Mouse (Mus musculus) midbrain, embryonic 11.5 days (tissue): Measurements from ENCODE around the gene Hsd17b6. TPM values are rescaled to one million over a fixed set of nuclear protein-coding genes. Genes with fewer than 3 reads are reported as not detected.

Experiments used
- ATAC-seq: fragments of 200-750 bp; cut with Nextera tagmentation; 2 replicates; pipeline ENCODE4 v1.8.0; 2017; ENCODE audit warnings: moderate TSS enrichment, moderate library complexity; ENCODE audit not compliant: low FRiP score
- DNase-seq: peaks from one replicate; pipeline ENCODE4 v3.0.0; 2015; ENCODE audit warnings: low spot score; ENCODE audit errors: missing footprints
- H3K27ac ChIP-seq: fragments of 300-500 bp; sonication (generic); 2 replicates; pipeline ENCODE4 v1.5.1; 2014; ENCODE audit warnings: low read depth, low read length
- H3K27me3 ChIP-seq: fragments of 300-500 bp; sonication (generic); 2 replicates; pipeline ENCODE4 v1.6.1; 2014; ENCODE audit warnings: mild to moderate bottlenecking, low read length, moderate library complexity, mixed read lengths; ENCODE audit not compliant: control insufficient read depth, insufficient read depth
- H3K36me3 ChIP-seq: fragments of 300-500 bp; sonication (generic); 2 replicates; pipeline ENCODE4 v1.6.1; 2014; ENCODE audit warnings: mild to moderate bottlenecking, low read length, moderate library complexity, mixed read lengths; ENCODE audit not compliant: control insufficient read depth, insufficient read depth
- H3K4me1 ChIP-seq: fragments of 300-500 bp; sonication (generic); 2 replicates; pipeline ENCODE4 v1.6.1; 2014; ENCODE audit warnings: low read length; ENCODE audit not compliant: control insufficient read depth, insufficient read depth
- H3K4me2 ChIP-seq: fragments of 300-500 bp; sonication (generic); 2 replicates; pipeline ENCODE4 v1.6.1; 2014; ENCODE audit warnings: mild to moderate bottlenecking, moderate library complexity
- H3K4me3 ChIP-seq: fragments of 300-500 bp; sonication (generic); 2 replicates; pipeline ENCODE4 v1.5.1; 2014; ENCODE audit warnings: low read depth, low read length
- H3K9ac ChIP-seq: fragments of 300-500 bp; sonication (generic); 2 replicates; pipeline ENCODE4 v1.6.1; 2014; ENCODE audit warnings: low read length
- H3K9me3 ChIP-seq: fragments of 300-500 bp; sonication (generic); 2 replicates; pipeline ENCODE4 v1.6.1; 2016; ENCODE audit warnings: low read length; ENCODE audit not compliant: control insufficient read depth
- WGBS: fragments of 180-500 bp; shearing (Covaris S2); extraction: QIAGEN DNeasy Blood & Tissue Kit; methylation state at CpG from one replicate; pipeline ENCODE4 v1.1.7; 2014; 5-methylcytosine and 5-hydroxymethylcytosine counted together
- polyA plus RNA-seq: library from polyadenylated mRNA; unstranded; fragments of >200 nt; fragmentation: Nextera tagmentation; extraction: Ambion mirVana; gene quantifications from 2 replicates; pipeline ENCODE4 v1.2.1, GENCODE M21; 2014

Gene Hsd17b6
- polyA plus RNA-seq, 1 experiment from 2014 or later: not detected

DNA sequence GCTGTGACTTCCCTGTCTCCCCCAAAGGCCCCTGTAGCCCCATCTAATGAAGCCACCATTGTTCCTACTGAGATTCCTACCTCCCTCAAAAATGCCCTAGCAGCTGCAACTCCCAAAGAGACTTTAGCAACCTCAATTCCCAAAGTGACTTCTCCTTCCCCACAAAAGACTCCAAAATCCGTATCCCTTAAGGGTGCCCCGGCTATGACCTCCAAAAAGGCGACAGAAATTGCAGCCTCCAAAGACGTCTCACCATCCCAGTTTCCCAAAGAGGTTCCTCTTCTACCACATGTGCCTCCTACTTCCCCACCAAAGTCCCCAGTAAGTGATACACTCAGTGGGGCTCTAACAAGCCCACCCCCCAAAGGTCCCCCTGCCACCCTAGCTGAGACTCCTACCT is 34.2 kb upstream of the Hsd17b6 start:
- H3K4me2 ChIP-seq: no peak overlapping the region
- WGBS: 87% methylated on average over 4 of the region's 4 CpGs
- no peak overlapping the region for H3K4me3 ChIP-seq
- peaks cover 24% of the 10 kb centered on the region for H3K36me3 ChIP-seq
- H3K9ac ChIP-seq: no peak overlapping the region
- no peak overlapping the region for H3K27ac ChIP-seq
- no peaks in the 10 kb centered on the region for H3K9me3 ChIP-seq
- DNase-seq: peak; percentile 57
- peaks cover 14% of the 10 kb centered on the region for H3K4me1 ChIP-seq
- H3K27me3 ChIP-seq: no peaks in the 10 kb centered on the region
- no peak for ATAC-seq

DNA sequence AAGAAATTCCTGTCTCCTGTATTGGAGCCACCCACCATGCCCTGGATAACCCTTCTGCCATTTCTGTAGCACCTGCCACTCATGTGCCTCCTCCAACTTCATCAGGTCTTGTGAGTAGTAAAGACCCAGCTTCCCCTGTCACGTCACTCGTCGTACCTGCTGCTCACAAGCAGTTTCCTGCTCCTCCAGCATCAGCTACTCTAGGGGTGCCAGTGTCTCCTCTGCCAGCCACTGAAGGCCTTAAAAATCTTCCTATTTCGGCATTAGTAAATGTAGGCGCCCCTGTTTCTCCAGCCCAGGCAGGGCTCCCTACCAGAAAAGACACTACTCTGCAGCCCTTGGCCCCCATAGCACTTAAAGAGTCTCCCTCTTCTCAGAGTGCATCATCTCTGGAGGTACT is 32.9 kb upstream of the Hsd17b6 start:
- no peak overlapping the region for H3K27ac ChIP-seq
- DNase-seq (peak; percentile 82), ATAC-seq (no peak)
- H3K27me3 ChIP-seq: no peaks in the 10 kb centered on the region
- no peak overlapping the region for H3K4me3 ChIP-seq
- no peaks in the 10 kb centered on the region for H3K9me3 ChIP-seq
- WGBS: 93% methylated on average over 5 of the region's 5 CpGs
- H3K4me1 ChIP-seq: peaks cover 14% of the 10 kb centered on the region
- no peak overlapping the region for H3K9ac ChIP-seq
- peaks cover 17% of the 10 kb centered on the region for H3K36me3 ChIP-seq
- H3K4me2 ChIP-seq: no peak overlapping the region

DNA sequence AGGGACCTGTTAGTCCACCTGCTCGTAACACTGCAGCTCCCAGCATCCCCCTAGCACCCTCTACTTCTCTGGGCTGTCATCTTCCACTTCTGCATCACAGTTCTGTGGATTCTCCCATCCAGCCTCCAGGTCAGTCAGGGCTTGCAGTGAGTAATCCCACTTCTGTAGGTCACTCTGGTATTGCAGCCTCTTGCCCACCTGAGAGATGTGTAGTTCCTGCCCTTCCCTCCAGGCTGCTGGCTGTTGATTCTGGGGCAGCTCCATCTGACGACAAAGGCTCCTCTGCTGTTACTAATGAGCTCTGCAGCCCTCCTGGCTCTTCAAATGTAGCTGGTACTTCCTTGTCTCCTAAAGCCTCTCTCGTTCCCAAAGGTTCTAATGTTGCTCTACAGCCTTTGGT is 32.4 kb upstream of the Hsd17b6 start:
- ATAC-seq: no peak
- 78% methylated on average over 3 of the region's 3 CpGs for WGBS

DNA sequence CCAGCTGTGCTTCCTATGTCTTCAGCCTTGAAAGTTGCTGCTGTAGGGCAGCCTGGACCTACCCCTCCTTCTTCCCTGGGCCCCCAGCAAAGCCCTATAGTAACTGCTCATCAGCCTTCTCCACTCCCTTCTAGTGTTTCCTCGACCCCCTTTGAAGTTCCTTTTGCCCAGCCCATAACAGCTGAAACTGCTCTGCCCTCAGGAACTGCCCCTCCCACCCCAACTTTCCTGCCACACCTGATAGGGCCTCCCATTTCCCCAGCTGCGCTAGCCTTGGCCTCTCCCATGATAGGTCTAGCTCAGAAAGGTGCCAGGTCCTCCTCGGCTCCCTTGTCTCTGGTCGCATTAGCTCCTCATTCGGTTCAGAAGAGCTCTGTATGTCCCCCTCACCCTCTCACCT is 31.8 kb upstream of the Hsd17b6 start:
- H3K27me3 ChIP-seq: no peaks in the 10 kb centered on the region
- DNase-seq (peak; percentile 73), ATAC-seq (no peak)
- H3K9me3 ChIP-seq: no peaks in the 10 kb centered on the region
- peaks cover 13% of the 10 kb centered on the region for H3K36me3 ChIP-seq
- no peak overlapping the region for H3K4me2 ChIP-seq
- WGBS: 83% methylated on average over 5 of the region's 5 CpGs
- H3K27ac ChIP-seq: no peak overlapping the region
- H3K4me1 ChIP-seq: peaks cover 20% of the 10 kb centered on the region
- H3K9ac ChIP-seq: no peak overlapping the region
- no peak overlapping the region for H3K4me3 ChIP-seq

More for the DNA sequence above, 32.4 kb upstream of the Hsd17b6 start:
- H3K4me2 ChIP-seq: no peak overlapping the region
- no peaks in the 10 kb centered on the region for H3K27me3 ChIP-seq
- H3K9ac ChIP-seq: no peak overlapping the region
- H3K4me1 ChIP-seq: peaks cover 17% of the 10 kb centered on the region
- no peak for DNase-seq
- peaks cover 17% of the 10 kb centered on the region for H3K36me3 ChIP-seq
- no peak overlapping the region for H3K27ac ChIP-seq
- no peak overlapping the region for H3K4me3 ChIP-seq
- H3K9me3 ChIP-seq: no peaks in the 10 kb centered on the region

DNA sequence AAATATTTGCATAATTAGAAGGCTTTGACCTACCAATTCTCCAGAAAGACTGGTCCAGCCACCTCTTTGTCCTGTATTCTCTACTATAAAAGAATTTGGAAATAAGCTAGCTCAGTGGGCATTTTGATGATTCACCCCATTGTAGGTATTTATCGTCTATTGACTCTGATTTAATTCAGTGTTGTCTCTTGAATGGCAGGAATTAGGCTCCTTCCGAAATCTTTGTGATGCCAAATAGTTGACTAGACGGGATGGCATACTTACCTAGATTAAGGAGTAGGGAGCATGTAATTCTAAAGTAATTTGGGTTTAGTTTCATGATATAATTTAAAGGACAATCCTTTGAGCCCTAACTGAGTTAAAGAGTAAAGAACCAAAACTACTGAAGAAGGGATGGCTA is 30.5 kb upstream of the Hsd17b6 start:
- Histone ChIP-seq H3K27ac (no peak overlapping the region), H3K9me3 (no peaks in the 10 kb centered on the region), H3K27me3 (no peaks in the 10 kb centered on the region), H3K4me1 (peaks cover 20% of the 10 kb centered on the region), H3K36me3 (peaks cover 13% of the 10 kb centered on the region), H3K4me3 (no peak overlapping the region), H3K4me2 (peak overlapping the region; percentile 0; the same call in 1 of the 2 replicates), H3K9ac (no peak overlapping the region)
- DNase-seq (peak; percentile 71), ATAC-seq (no peak)
- 56% methylated on average over 3 of the region's 3 CpGs for WGBS

DNA sequence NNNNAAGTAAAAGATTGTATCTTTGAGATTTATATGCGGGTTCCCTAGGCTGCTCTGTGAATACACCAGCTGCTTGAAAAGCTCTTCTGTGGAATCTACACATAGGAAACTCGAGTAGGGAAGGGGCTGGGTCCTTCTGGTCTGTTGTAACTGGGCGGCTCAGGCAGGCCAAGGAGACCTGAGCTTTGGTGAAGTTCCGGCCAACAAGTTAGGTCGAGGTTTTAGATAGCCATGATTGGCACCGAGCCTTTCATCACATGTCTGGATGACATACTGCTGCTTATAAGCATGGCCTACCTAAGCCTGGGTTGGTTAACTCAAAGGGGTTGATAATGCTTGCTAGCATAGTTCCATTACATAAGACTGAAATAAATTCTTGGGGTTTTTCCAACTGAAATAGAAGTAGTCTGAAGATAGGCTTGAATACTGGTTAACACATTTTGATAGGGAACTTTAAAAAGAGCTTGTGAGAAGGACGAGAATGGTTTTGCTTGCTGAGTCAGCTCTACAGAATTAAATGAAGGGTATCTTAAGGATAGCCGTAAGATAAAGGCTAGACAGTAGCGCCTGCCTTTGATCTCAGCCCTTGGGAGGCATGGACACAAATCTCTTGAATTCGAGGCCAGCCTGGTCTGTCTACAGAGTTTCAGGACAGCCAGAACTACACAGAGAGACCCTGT is 29.5 kb upstream of the Hsd17b6 start:
- H3K4me3 ChIP-seq: peak overlapping the region; percentile 99
- no peaks in the 10 kb centered on the region for H3K9me3 ChIP-seq
- peak; percentile 90 for DNase-seq
- ATAC-seq: no peak
- H3K36me3 ChIP-seq: peaks cover 13% of the 10 kb centered on the region
- no peaks in the 10 kb centered on the region for H3K27me3 ChIP-seq
- H3K27ac ChIP-seq: no peak overlapping the region
- peaks cover 20% of the 10 kb centered on the region for H3K4me1 ChIP-seq
- whole genome bisulfite sequencing: 7% methylated on average over 10 of the region's 10 CpGs
- peak overlapping the region; percentile 99 for H3K9ac ChIP-seq
- peak overlapping the region; percentile 91 for H3K4me2 ChIP-seq

DNA sequence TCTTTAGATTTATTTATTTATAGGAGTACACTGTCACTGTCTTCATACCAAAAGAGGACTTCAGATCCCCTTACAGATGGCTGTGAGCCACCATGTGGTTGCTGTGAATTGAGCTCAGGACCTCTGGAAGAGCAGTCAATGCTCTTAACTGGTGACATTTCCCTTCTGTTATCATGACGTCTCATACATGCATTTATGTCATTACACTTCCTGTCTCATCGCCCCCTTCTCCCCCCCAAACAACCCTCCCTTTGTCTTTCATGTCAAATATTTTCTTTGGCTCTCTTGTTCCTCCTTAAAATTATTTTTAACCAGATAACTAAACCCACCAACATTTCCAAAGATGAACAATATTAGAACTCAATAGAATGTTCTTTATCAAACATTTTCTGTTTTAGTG is 23.4 kb upstream of the Hsd17b6 start:
- Histone ChIP-seq H3K27ac (no peak overlapping the region), H3K9ac (no peak overlapping the region), H3K9me3 (no peaks in the 10 kb centered on the region), H3K4me3 (no peak overlapping the region), H3K36me3 (peaks cover 12% of the 10 kb centered on the region; the same call in 1 of the 2 replicates), H3K4me2 (no peak overlapping the region), H3K27me3 (no peaks in the 10 kb centered on the region), H3K4me1 (peaks cover 6% of the 10 kb centered on the region; the same call in 1 of the 2 replicates)
- DNase-seq: no peak
- no peak for ATAC-seq
- 80% methylated on average over 2 of the region's 2 CpGs for WGBS

DNA sequence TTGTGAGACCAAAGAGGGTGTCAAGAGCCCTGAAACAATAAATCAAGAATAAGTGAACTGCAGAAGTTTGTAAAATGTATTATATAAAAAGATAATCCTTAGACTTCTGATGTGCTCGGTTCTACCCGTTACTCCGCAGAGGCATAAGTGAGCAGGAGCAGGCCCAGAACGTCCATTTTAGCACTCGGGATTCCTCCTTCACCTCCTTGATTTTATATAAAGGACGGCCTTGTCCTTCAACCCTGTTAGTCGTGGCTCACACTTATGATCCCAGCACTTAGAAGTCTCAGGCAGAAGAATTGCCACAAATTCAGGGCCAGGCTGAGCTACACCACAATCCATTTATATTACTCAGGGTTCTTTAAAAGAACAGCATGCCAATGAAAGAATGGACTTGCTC is 22.5 kb upstream of the Hsd17b6 start:
- ATAC-seq (no peak), DNase-seq (peak; percentile 28)
- Histone ChIP-seq H3K9ac (no peak overlapping the region), H3K27ac (no peak overlapping the region), H3K4me1 (peaks cover 4% of the 10 kb centered on the region; the same call in 1 of the 2 replicates), H3K4me3 (no peak overlapping the region), H3K4me2 (no peak overlapping the region), H3K27me3 (no peaks in the 10 kb centered on the region), H3K36me3 (peaks cover 14% of the 10 kb centered on the region; the same call in 1 of the 2 replicates), H3K9me3 (no peaks in the 10 kb centered on the region)
- WGBS: 92% methylated on average over 7 of the region's 7 CpGs

DNA sequence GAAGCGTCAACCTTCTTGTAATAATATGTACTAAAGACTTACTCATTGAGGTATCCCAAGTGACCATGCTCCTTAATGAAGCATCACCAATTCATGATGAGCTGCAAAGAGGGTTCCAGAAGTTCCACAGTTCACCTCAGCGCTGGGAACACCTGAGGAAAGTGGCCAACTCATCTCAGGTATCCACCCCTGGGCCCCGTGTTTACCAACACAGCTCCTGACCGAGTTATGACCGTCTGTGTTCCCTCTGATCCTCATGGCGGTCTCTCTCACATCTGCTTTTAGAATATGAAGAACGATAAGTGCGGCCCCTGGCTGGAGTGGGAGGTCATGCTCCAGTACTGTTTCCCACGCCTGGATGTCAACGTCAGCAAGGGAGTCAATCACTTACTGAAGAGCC is 16.1 kb upstream of the Hsd17b6 start:
- no peaks in the 10 kb centered on the region for H3K9me3 ChIP-seq
- no peak overlapping the region for H3K9ac ChIP-seq
- no peak overlapping the region for H3K27ac ChIP-seq
- 92% methylated on average over 10 of the region's 10 CpGs for WGBS
- no peak overlapping the region for H3K4me2 ChIP-seq
- DNase-seq: peak; percentile 81
- no peaks in the 10 kb centered on the region for H3K4me1 ChIP-seq
- no peaks in the 10 kb centered on the region for H3K27me3 ChIP-seq
- ATAC-seq: no peak
- no peak overlapping the region for H3K4me3 ChIP-seq
- peaks cover 26% of the 10 kb centered on the region; the same call in 1 of the 2 replicates for H3K36me3 ChIP-seq
